Mouse (Mus musculus) embryo, embryonic 11.5 days (tissue): ENCODE measurements around the gene Hist1h2ae.
"Not testable (repeated sequence)": the region's sequence is repeated elsewhere in the genome, so short reads cannot be mapped to it uniquely, and the experiment has no call there.

Experiments
- DNase-seq: peaks from one replicate; pipeline ENCODE4 v3.0.0-alpha.2; 2012; ENCODE audit warnings: low read depth, low spot score

The Hist1h2ae gene

GRCm38 (mm10) chr13:23541497-23541896, 29.5 kb downstream of the Hist1h2ae start:
- no peak for DNase-seq

- not testable (repeated sequence) for DNase-seq
These were observed 31.2 kb downstream of the Hist1h2ae start for GRCm38 (mm10) chr13:23539821-23540220.

- DNase-seq, result no peak
These were observed 32.8 kb downstream of the Hist1h2ae start for GRCm38 (mm10) chr13:23538249-23538648.

GRCm38 (mm10) chr13:23537006-23537710, 33.9 kb downstream of the Hist1h2ae start:
- DNase-seq, result no peak

GRCm38 (mm10) chr13:23536076-23536822, 34.8 kb downstream of the Hist1h2ae start:
- no peak for DNase-seq

- DNase-seq, result not testable (repeated sequence)
These were observed 35.6 kb downstream of the Hist1h2ae start, which contains the start of gene Hist1h3g for GRCm38 (mm10) chr13:23535137-23536075. TSS of gene Hist1h3g (plus strand) at chr13:23535422.

- no peak for DNase-seq
These were observed 36.5 kb downstream of the Hist1h2ae start for GRCm38 (mm10) chr13:23534368-23535131.

- DNase-seq, result not testable (repeated sequence)
These were observed 37.3 kb downstream of the Hist1h2ae start, which contains the start of gene Hist1h2af for GRCm38 (mm10) chr13:23533560-23534367. TSS of gene Hist1h2af (plus strand) at chr13:23533906.

GRCm38 (mm10) chr13:23532262-23533075, 38.6 kb downstream of the Hist1h2ae start:
- no peak for DNase-seq

- DNase-seq, result peak; percentile 94
These were observed 39.8 kb downstream of the Hist1h2ae start, which contains the start of gene Hist1h4h for GRCm38 (mm10) chr13:23530901-23531875. TSS of gene Hist1h4h (plus strand) at chr13:23531050.

- DNase-seq, result no peak
These were observed 40.7 kb downstream of the Hist1h2ae start for GRCm38 (mm10) chr13:23530181-23530900.

- no peak for DNase-seq
These were observed 41.4 kb downstream of the Hist1h2ae start for GRCm38 (mm10) chr13:23529480-23530165.

- DNase-seq, result no peak
These were observed 42.0 kb downstream of the Hist1h2ae start for GRCm38 (mm10) chr13:23529005-23529404.

- DNase-seq, result peak; percentile 87
These were observed 44.7 kb downstream of the Hist1h2ae start for GRCm38 (mm10) chr13:23526312-23526711.

GRCm38 (mm10) chr13:23525901-23526300, 45.1 kb downstream of the Hist1h2ae start:
- no peak for DNase-seq

- peak; percentile 79 for DNase-seq
These were observed 46.4 kb downstream of the Hist1h2ae start for GRCm38 (mm10) chr13:23524654-23525053.

GRCm38 (mm10) chr13:23523976-23524375, 47.0 kb downstream of the Hist1h2ae start:
- DNase-seq, result no peak
